Mouse (Mus musculus) T-helper 1 cell (primary cell): ENCODE data around the gene Olfr1137.

ENCODE experiments used
- in situ Hi-C: fragments of 300-600 bp; cut with MboI, MseI; formaldehyde crosslinking; loops from one replicate; pipeline ENCODE4 v1.15.1; 2025; ENCODE audit warnings: high pct_unique_total_duplicates

The Olfr1137 gene

DNA sequence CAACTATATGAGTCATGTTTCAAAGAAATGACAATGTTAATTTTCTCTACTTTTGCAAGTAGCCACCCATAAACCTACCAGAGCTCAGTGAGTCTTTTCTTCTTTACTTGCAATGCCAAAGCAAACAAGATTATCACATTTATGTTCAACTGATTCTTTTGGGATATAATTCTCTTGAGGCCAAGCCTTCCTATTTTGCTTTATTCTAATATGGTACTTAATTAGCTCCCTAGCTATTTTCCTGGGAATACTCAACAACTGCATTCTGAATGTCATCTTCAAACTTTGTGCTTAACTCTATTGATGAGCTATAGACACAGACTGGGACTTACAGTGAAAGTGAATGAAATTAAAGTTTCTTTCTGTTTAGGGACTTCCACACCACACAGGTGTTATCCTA is at the start of gene Olfr1137:
TSS of gene Olfr1137 (minus strand) at position 101 of the 400 bp plus-strand sequence.
- in situ Hi-C loops = no loop called here

DNA sequence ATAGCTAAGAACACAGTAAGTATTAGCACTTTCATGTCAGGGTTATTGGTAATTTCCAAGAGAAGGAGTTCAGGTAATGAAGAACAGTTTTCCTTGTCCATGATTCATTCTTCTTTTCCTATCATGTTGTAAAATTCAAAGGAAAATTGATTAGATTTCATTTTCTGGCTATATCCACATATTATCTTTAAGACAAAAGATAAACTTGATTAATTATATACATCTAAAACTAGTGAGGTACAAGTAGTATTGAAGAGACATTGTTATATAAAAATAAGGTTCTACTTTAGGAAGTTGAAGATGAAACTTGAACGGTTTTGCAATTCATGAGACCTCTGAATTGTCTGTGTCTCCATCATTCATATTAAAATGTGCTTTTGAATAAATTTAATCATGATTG is 40.9 kb upstream of the Olfr1137 start, which contains the start of gene Olfr1141:
TSS of gene Olfr1141 (minus strand) at position 101 of the 400 bp plus-strand sequence.
- in situ Hi-C loops = no loop called here

DNA sequence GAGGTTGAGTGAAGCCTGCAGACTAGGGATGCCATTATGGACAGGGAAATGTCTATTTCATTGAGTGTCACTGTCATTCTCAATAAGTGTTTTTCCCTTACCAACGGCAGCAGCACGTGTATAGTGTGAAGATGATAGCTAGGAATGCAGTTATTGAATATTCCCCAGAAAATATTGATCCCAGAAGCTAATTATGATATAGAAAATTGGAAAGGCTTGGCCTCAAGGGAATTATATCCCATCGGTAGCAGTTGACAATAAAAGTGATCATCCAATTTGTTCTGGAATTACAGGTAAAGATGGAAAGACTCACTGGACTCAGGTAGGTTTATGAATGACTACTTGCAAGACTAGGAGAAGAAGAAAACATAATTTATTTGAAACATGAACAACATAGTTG is 30.5 kb upstream of the Olfr1137 start, which contains the start of gene Olfr1140:
TSS of gene Olfr1140 (plus strand) at position 301 of the 400 bp plus-strand sequence.
- in situ Hi-C loops = no loop called here

DNA sequence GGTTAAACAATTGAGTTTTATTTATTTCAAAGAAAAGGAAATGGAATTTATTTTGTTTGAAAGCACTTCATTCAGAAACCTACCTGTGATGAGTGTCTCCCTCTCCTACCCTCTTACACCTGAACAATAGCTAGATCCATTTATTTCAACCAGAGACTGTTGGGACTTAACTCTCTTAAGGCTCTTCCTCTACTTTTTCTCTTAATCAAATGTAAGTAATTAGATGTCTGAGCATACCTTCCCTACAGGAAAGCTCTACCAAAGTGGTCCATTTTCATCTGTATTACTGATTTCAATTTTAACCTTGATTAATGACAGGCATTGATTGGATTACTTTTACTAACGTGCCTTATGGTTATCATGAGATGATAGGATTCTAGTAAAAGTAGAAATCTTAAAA is 26.9 kb upstream of the Olfr1137 start, which contains the start of gene Olfr1138:
TSS of gene Olfr1138 (minus strand) at position 101 of the 400 bp plus-strand sequence.
- in situ Hi-C loops = no loop called here

DNA sequence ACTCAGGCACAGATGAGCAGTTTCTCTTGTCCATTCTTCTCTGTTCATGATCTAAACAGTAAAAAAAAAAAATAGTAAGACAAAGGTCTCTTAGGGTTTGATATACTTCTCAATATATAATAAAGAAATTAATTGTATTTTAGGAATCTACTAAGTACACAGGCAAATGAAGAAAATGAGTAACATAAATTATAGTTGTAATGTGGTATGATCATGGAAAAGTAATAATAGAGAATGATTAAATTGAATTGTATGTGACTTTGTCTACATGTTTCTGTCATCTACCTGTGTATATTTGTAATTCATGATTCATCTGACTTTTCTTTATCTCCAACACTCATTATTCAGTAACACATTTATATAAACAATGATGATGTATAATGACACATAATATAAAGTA is 19.1 kb downstream of the Olfr1137 start, which contains the start of gene Olfr1136:
TSS of gene Olfr1136 (minus strand) at position 101 of the 400 bp plus-strand sequence.
- in situ Hi-C loops = no loop called here

DNA sequence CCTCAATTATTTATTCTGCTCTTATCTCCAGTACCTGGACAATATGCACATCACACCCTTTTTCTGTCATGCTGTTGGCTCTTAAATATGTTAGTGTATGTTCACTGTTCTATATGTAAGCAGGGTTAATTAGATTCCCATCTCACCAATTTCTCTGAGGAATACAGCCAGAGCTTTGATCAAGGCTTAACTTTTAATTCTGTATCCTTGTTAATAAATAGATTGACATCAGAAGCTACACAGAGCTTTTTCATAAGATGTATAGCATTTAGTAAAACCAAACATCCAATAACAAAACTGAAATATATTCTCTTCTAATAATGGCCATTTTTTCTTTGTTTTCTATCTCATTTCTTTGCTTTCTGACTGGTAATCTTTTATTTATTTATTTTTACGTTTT is 39.4 kb downstream of the Olfr1137 start, which contains the start of gene Olfr1135:
TSS of gene Olfr1135 (minus strand) at position 101 of the 400 bp plus-strand sequence.
- in situ Hi-C loops = no loop called here
